Mouse (Mus musculus) MEL (cell line): ENCODE data around the gene Ado. TPM values are rescaled to one million over a fixed set of nuclear protein-coding genes. Genes with fewer than 3 reads are reported as not detected.
A peak's percentile ranks its signal among the peaks of the same experiment; 100 is the strongest.

Source experiments
- DNase-seq: peaks from one replicate; pipeline ENCODE4 v3.0.0; 2011; ENCODE audit warnings: low read depth, low spot score
- H3K27ac ChIP-seq: 2 replicates; pipeline ENCODE4 v1.5.1; 2012; ENCODE audit warnings: low read depth, mild to moderate bottlenecking, control low read depth, low read length, moderate library complexity; ENCODE audit not compliant: control insufficient read depth
- H3K27me3 ChIP-seq, 2 experiments: fragments of 150-350 bp in 1 of 2; sonication (generic) in 1 of 2; 2 replicates each; pipeline ENCODE4 v1.6.1; 2012; ENCODE audit warnings: low read length in 2 of 2, mild to moderate bottlenecking in 2 of 2, improper control_type of control experiment in 1 of 2, moderate library complexity in 1 of 2; ENCODE audit not compliant: insufficient read depth in 2 of 2, control insufficient read depth in 1 of 2
- H3K36me3 ChIP-seq, 2 experiments: 2 replicates each; pipeline ENCODE4 v1.6.1; 2012 to 2014; ENCODE audit warnings: low read length in 2 of 2, improper control_type of control experiment in 1 of 2, inconsistent platforms in 1 of 2, mild to moderate bottlenecking in 1 of 2; ENCODE audit not compliant: insufficient read depth in 2 of 2, control insufficient read depth in 1 of 2
- H3K4me1 ChIP-seq, 2 experiments: fragments of 150-350 bp in 1 of 2; sonication (generic) in 1 of 2; 2 replicates each; pipeline ENCODE4 v1.6.1; 2012; ENCODE audit warnings: low read length in 2 of 2, improper control_type of control experiment in 1 of 2, mild to moderate bottlenecking in 1 of 2; ENCODE audit not compliant: insufficient read depth in 2 of 2, control insufficient read depth in 1 of 2
- H3K4me3 ChIP-seq, 2 experiments: fragments of 150-350 bp in 1 of 2; sonication (generic) in 1 of 2; 2 replicates each; pipeline ENCODE4 v1.5.1; 2012; ENCODE audit warnings: low read depth in 2 of 2, low read length in 2 of 2, mild to moderate bottlenecking in 2 of 2, moderate library complexity in 2 of 2, control low read depth in 1 of 2, improper control_type of control experiment in 1 of 2; ENCODE audit not compliant: control insufficient read depth in 1 of 2, insufficient read depth in 1 of 2
- H3K79me2 ChIP-seq: 2 replicates; pipeline ENCODE4 v1.6.1; 2012; ENCODE audit warnings: mild to moderate bottlenecking, low read length, moderate library complexity; ENCODE audit not compliant: control insufficient read depth, poor library complexity, insufficient read depth
- H3K9ac ChIP-seq: 2 replicates; pipeline ENCODE4 v1.6.1; 2012; ENCODE audit warnings: low read depth, mild to moderate bottlenecking, control low read depth, low read length, moderate library complexity; ENCODE audit not compliant: control insufficient read depth, poor library complexity, severe bottlenecking
- H3K9me3 ChIP-seq: fragments of 150-350 bp; sonication (generic); replicated peaks from 2 replicates; pipeline ENCODE4 v1.6.1; 2012; ENCODE audit warnings: mild to moderate bottlenecking, low read length, improper control_type of control experiment, moderate library complexity; ENCODE audit not compliant: insufficient read depth
- BHLHE40 ChIP-seq: IDR thresholded peaks from 2 replicates; pipeline ENCODE4 v1.6.1; 2012; ENCODE audit warnings: low read depth, mild to moderate bottlenecking, inconsistent platforms, low read length, improper control_type of control experiment, borderline replicate concordance
- CHD1 ChIP-seq: IDR thresholded peaks from 2 replicates; pipeline ENCODE4 v1.6.1; 2012; ENCODE audit warnings: low read depth, mild to moderate bottlenecking, inconsistent platforms, low read length, improper control_type of control experiment
- CHD2 ChIP-seq: IDR thresholded peaks from 2 replicates; pipeline ENCODE4 v1.6.1; 2011; ENCODE audit warnings: low read length, improper control_type of control experiment
- CTCF ChIP-seq, 3 experiments: IDR thresholded peaks in 2 of 3; conservative IDR thresholded peaks in 1 of 3; 2 replicates each; pipeline ENCODE4 v1.5.1; 2011 to 2012; ENCODE audit warnings: low read length in 3 of 3, low read depth in 2 of 3, mild to moderate bottlenecking in 2 of 3, improper control_type of control experiment in 1 of 3, inconsistent platforms in 1 of 3, mixed read lengths in 1 of 3, moderate library complexity in 1 of 3; ENCODE audit not compliant: control insufficient read depth in 1 of 3, insufficient read depth in 1 of 3, poor library complexity in 1 of 3, severe bottlenecking in 1 of 3
- E2F4 ChIP-seq: IDR thresholded peaks from 2 replicates; pipeline ENCODE4 v1.6.1; 2011; ENCODE audit warnings: low read depth, low read length, improper control_type of control experiment, borderline replicate concordance
- EP300 ChIP-seq, 2 experiments: IDR thresholded peaks; 2 replicates each; pipeline ENCODE4 v1.6.1; 2011; ENCODE audit warnings: improper control_type of control experiment in 2 of 2, low read length in 2 of 2, low read depth in 1 of 2, mild to moderate bottlenecking in 1 of 2
- ETS1 ChIP-seq: IDR thresholded peaks from 2 replicates; pipeline ENCODE4 v1.6.1; 2012; ENCODE audit warnings: low read depth, mild to moderate bottlenecking, inconsistent platforms, low read length, improper control_type of control experiment, moderate library complexity
- GABPA ChIP-seq: IDR thresholded peaks from 2 replicates; pipeline ENCODE4 v1.6.1; 2012; ENCODE audit warnings: low read depth, mild to moderate bottlenecking, inconsistent platforms, low read length, improper control_type of control experiment, moderate library complexity
- GATA1 ChIP-seq: IDR thresholded peaks from 2 replicates; pipeline ENCODE4 v1.6.1; 2011; ENCODE audit warnings: low read depth, low read length, improper control_type of control experiment
- HCFC1 ChIP-seq: IDR thresholded peaks from 2 replicates; pipeline ENCODE4 v1.6.1; 2012; ENCODE audit warnings: low read depth, mild to moderate bottlenecking, inconsistent platforms, low read length, improper control_type of control experiment, moderate library complexity
- JUND ChIP-seq: IDR thresholded peaks from 2 replicates; pipeline ENCODE4 v1.6.1; 2011; ENCODE audit warnings: low read depth, mild to moderate bottlenecking, improper control_type of control experiment, low read length
- MAFK ChIP-seq: IDR thresholded peaks from 2 replicates; pipeline ENCODE4 v1.6.1; 2011; ENCODE audit warnings: low read depth, mild to moderate bottlenecking, low read length, improper control_type of control experiment, borderline replicate concordance
- MAZ ChIP-seq: IDR thresholded peaks from 2 replicates; pipeline ENCODE4 v1.6.1; 2012; ENCODE audit warnings: low read depth, mild to moderate bottlenecking, inconsistent platforms, low read length, improper control_type of control experiment
- MEF2A ChIP-seq: IDR thresholded peaks from 2 replicates; pipeline ENCODE4 v1.6.1; 2014; ENCODE audit warnings: low read depth, mild to moderate bottlenecking, inconsistent platforms, low read length, improper control_type of control experiment; ENCODE audit not compliant: poor library complexity, insufficient replicate concordance, severe bottlenecking; ENCODE audit errors: extremely low read depth
- MXI1 ChIP-seq: IDR thresholded peaks from 2 replicates; pipeline ENCODE4 v1.6.1; 2011; ENCODE audit warnings: mild to moderate bottlenecking, low read depth, low read length, improper control_type of control experiment
- NELFE ChIP-seq: IDR thresholded peaks from 2 replicates; pipeline ENCODE4 v1.6.1; 2011; ENCODE audit warnings: low read depth, low read length, improper control_type of control experiment
- POLR2A ChIP-seq, 2 experiments: IDR thresholded peaks; 2 replicates each; pipeline ENCODE4 v1.6.1; 2011 to 2012; ENCODE audit warnings: low read length in 2 of 2, mild to moderate bottlenecking in 2 of 2, control low read depth in 1 of 2, improper control_type of control experiment in 1 of 2, low read depth in 1 of 2, moderate library complexity in 1 of 2; ENCODE audit not compliant: control insufficient read depth in 1 of 2, insufficient read depth in 1 of 2, poor library complexity in 1 of 2
- POLR2AphosphoS5 ChIP-seq: IDR thresholded peaks from 2 replicates; pipeline ENCODE4 v1.6.1; 2012; ENCODE audit warnings: low read depth, borderline replicate concordance, mild to moderate bottlenecking, inconsistent platforms, low read length, moderate library complexity, mixed read lengths
- RCOR1 ChIP-seq: IDR thresholded peaks from 2 replicates; pipeline ENCODE4 v1.6.1; 2012; ENCODE audit warnings: low read depth, mild to moderate bottlenecking, inconsistent platforms, low read length, improper control_type of control experiment
- SIN3A ChIP-seq: IDR thresholded peaks from 2 replicates; pipeline ENCODE4 v1.6.1; 2012; ENCODE audit warnings: low read length, improper control_type of control experiment, inconsistent platforms
- SMC3 ChIP-seq: IDR thresholded peaks from 2 replicates; pipeline ENCODE4 v1.6.1; 2011; ENCODE audit warnings: low read depth, low read length, improper control_type of control experiment
- TAL1 ChIP-seq: IDR thresholded peaks from 2 replicates; pipeline ENCODE4 v1.6.1; 2012; ENCODE audit warnings: mild to moderate bottlenecking, inconsistent platforms, low read length, moderate library complexity, mixed read lengths
- TBP ChIP-seq: IDR thresholded peaks from 2 replicates; pipeline ENCODE4 v1.8.0; 2011; ENCODE audit warnings: low read depth, low read length, improper control_type of control experiment
- TCF12 ChIP-seq: IDR thresholded peaks from 2 replicates; pipeline ENCODE4 v1.6.1; 2014; ENCODE audit warnings: low read depth, mild to moderate bottlenecking, inconsistent platforms, low read length, improper control_type of control experiment, moderate library complexity
- USF1 ChIP-seq: IDR thresholded peaks from 2 replicates; pipeline ENCODE4 v1.6.1; 2014; ENCODE audit warnings: low read depth, mild to moderate bottlenecking, inconsistent platforms, low read length, improper control_type of control experiment, moderate library complexity
- USF2 ChIP-seq, 2 experiments: IDR thresholded peaks; 2 replicates each; pipeline ENCODE4 v1.6.1; 2011 to 2012; ENCODE audit warnings: improper control_type of control experiment in 2 of 2, low read length in 2 of 2, borderline replicate concordance in 1 of 2, inconsistent platforms in 1 of 2, low read depth in 1 of 2, mild to moderate bottlenecking in 1 of 2; ENCODE audit not compliant: insufficient read depth in 1 of 2
- ZC3H11A ChIP-seq: IDR thresholded peaks from 2 replicates; pipeline ENCODE4 v1.6.1; 2012; ENCODE audit warnings: low read depth, mild to moderate bottlenecking, inconsistent platforms, low read length, improper control_type of control experiment
- ZNF384 ChIP-seq: IDR thresholded peaks from 2 replicates; pipeline ENCODE4 v1.6.1; 2012; ENCODE audit warnings: low read depth, mild to moderate bottlenecking, inconsistent platforms, low read length, improper control_type of control experiment
- polyA plus RNA-seq, 2 experiments: library from polyadenylated mRNA; stranded (reverse) in 1 of 2; unstranded in 1 of 2; fragments of >175 nt in 1 of 2; fragments of >200 nt in 1 of 2; gene quantifications; 2 replicates each; pipeline versions ENCODE4 v1.2.1 to v1.2.4; 2012; ENCODE audit warnings: low replicate concordance in 2 of 2, low read depth in 1 of 2; ENCODE audit not compliant: insufficient read length in 2 of 2, insufficient read depth in 1 of 2, missing spikeins in 1 of 2
- total RNA-seq: library from RNA; depleted of rRNA; stranded (reverse); fragments of 300-350 nt; gene quantifications from 2 replicates; pipeline ENCODE4 v1.2.3, GENCODE M21; 2012

The Ado gene
- total and polyA plus RNA-seq, 3 experiments, result 16.9 to 86.9 (median 19.3) TPM

- TF ChIP-seq GATA1, result peak; percentile 88
- TF ChIP-seq JUND, result no peak
- TF ChIP-seq EP300 (IDR thresholded peaks at IDR 0.05; ENCODE audit: low read depth in 1 of 2, low read length in 2 of 2), result peak; percentile 88 to 89
- no peak for TF ChIP-seq GABPA
- TF ChIP-seq MXI1, result peak; percentile 26; the same call in 1 of the 2 replicates
- TF ChIP-seq TAL1, result peak; percentile 60
- TF ChIP-seq SIN3A, result 0 out of 2 replicates have a peak, but pooled peaks have one; percentile 56
- TF ChIP-seq TCF12, result peak; percentile 90
- TF ChIP-seq CHD2, result no peak
- no peak for TF ChIP-seq USF1
- peak; percentile 93 for TF ChIP-seq MAFK
- TF ChIP-seq ETS1, result peak; percentile 84
- no peak for TF ChIP-seq POLR2A (IDR thresholded peaks at IDR 0.05; ENCODE audit: control insufficient read depth in 1 of 2, insufficient read depth in 1 of 2, low read depth in 1 of 2, low read length in 2 of 2, poor library complexity in 1 of 2)
- no peak for TF ChIP-seq POLR2AphosphoS5
- TF ChIP-seq RCOR1, result peak; percentile 73
- H3K4me3 ChIP-seq, result no peak overlapping the region
- no peak overlapping the region for H3K9ac ChIP-seq
- peaks cover 0 to 32% of the 10 kb centered on the region in 2 experiments; a peak in 2 of 4 replicates for H3K36me3 ChIP-seq
- no peaks in the 10 kb centered on the region for H3K27me3 ChIP-seq
- peak; percentile 54 for DNase-seq
- H3K27ac ChIP-seq, result no peak overlapping the region
- no peaks in the 10 kb centered on the region for H3K79me2 ChIP-seq
- peaks cover 16 to 37% of the 10 kb centered on the region in 2 experiments for H3K4me1 ChIP-seq
- H3K9me3 ChIP-seq, result no peaks in the 10 kb centered on the region
Observed at GRCm38 (mm10) chr10:67569539-67569938, 20.8 kb upstream of the Ado start.

- TF ChIP-seq SIN3A (peak; percentile 81), JUND (peak; percentile 72; the same call in 1 of the 2 replicates), TCF12 (peak; percentile 66), USF2 (IDR thresholded peaks at IDR 0.05; ENCODE audit: borderline replicate concordance in 1 of 2, insufficient read depth in 1 of 2, low read depth in 1 of 2, low read length in 2 of 2) (no peak), RCOR1 (peak; percentile 74), BHLHE40 (no peak), MEF2A (no peak), GATA1 (peak; percentile 62), TBP (no peak), NELFE (no peak), E2F4 (no peak), MAZ (peak; percentile 80), CTCF (IDR thresholded peaks at IDR 0.05 in 2 of 3, conservative IDR thresholded peaks at IDR 0.05 in 1 of 3; ENCODE audit: control insufficient read depth in 1 of 3, insufficient read depth in 1 of 3, low read depth in 2 of 3, low read length in 3 of 3, poor library complexity in 1 of 3, severe bottlenecking in 1 of 3) (no peak), ETS1 (peak; percentile 95), MXI1 (peak; percentile 78), MAFK (0 out of 2 replicates have a peak, but pooled peaks have one; percentile 13), CHD2 (peak; percentile 18; the same call in 1 of the 2 replicates), CHD1 (0 out of 2 replicates have a peak, but pooled peaks have one; percentile 38), HCFC1 (peak; percentile 41; the same call in 1 of the 2 replicates), ZNF384 (0 out of 2 replicates have a peak, but pooled peaks have one; percentile 9), EP300 (IDR thresholded peaks at IDR 0.05; ENCODE audit: low read depth in 1 of 2, low read length in 2 of 2) (peak; percentile 68 to 82), SMC3 (peak; percentile 9; the same call in 1 of the 2 replicates), ZC3H11A (0 out of 2 replicates have a peak, but pooled peaks have one; percentile 14)
- H3K9ac ChIP-seq, result 0 out of 2 replicates have a peak overlapping the region, but pooled peaks have one; percentile 0
- H3K4me3 ChIP-seq, result peak overlapping the region; percentile 7 to 29
- H3K4me1 ChIP-seq, result peaks cover 16 to 32% of the 10 kb centered on the region in 2 experiments
- H3K79me2 ChIP-seq, result no peaks in the 10 kb centered on the region
- H3K27ac ChIP-seq, result peak overlapping the region; percentile 28
- H3K36me3 ChIP-seq, result peaks cover 0 to 32% of the 10 kb centered on the region in 2 experiments; a peak in 2 of 4 replicates
- no peaks in the 10 kb centered on the region for H3K9me3 ChIP-seq
- H3K27me3 ChIP-seq, result no peaks in the 10 kb centered on the region
- peak; percentile 93 for DNase-seq
Observed at GRCm38 (mm10) chr10:67566104-67566503, 17.3 kb upstream of the Ado start.
